Mouse (Mus musculus) small intestine, adult 2 months (tissue): ENCODE results near the gene Supt3.

Experiments used
- CTCF ChIP-seq: fragments of 200-500 bp; IDR thresholded peaks from 2 replicates; pipeline ENCODE4 v1.5.1; 2012; ENCODE audit warnings: low read depth, mild to moderate bottlenecking, control low read depth, inconsistent platforms, low read length, moderate library complexity, mixed read lengths; ENCODE audit not compliant: insufficient replicate concordance, insufficient read length; ENCODE audit errors: extremely low read depth
- POLR2A ChIP-seq: fragments of 200-500 bp; IDR thresholded peaks from 2 replicates; pipeline ENCODE4 v1.6.1; 2012; ENCODE audit warnings: low read depth, mild to moderate bottlenecking, control low read depth, inconsistent platforms, low read length, moderate library complexity

GRCm38 (mm10) chr17:45010409-45010808 is 233.5 kb downstream of the Supt3 start:
- no peak for TF ChIP-seq CTCF
- TF ChIP-seq POLR2A = no peak
